Mouse (Mus musculus): ENCODE data around the gene Osgepl1. TPM values are rescaled to one million over a fixed set of nuclear protein-coding genes. Genes with fewer than 3 reads are reported as not detected.
"Not testable (repeated sequence)": the region's sequence is repeated elsewhere in the genome, so short reads cannot be mapped to it uniquely, and the experiment has no call there.

Osgepl1 gene
- polyA plus RNA-seq, 1 experiment from 2014 or later = 24.6 TPM

DNA sequence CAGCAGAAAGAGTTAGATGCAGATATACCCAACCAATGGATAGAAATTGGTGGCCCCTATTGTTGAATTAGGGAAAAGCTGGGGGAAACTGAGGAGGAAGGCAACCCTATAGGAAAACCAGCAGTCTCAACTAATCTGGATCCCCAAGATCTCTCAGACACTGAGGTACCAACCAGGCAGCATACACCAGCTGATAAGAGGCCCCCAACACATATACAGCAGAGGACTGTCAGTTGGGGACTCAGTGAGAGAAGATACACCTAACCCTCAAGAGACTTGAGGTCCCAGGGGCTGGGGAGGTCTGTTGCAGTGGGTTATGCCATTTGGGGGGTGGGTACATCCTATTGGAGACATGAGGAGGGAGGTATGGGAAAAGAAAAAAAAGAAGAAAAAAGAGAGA, 22.0 kb downstream of the Osgepl1 start:
- Histone ChIP-seq H3K9me3 (replicated peaks) (no peaks in the 10 kb centered on the region), H3K27me3 (ENCODE audit: low read depth, poor library complexity, severe bottlenecking) (no peaks in the 10 kb centered on the region), H3K4me3 (no peak overlapping the region), H3K4me1 (no peaks in the 10 kb centered on the region), H3K36me3 (peaks cover 4% of the 10 kb centered on the region), H3K27ac (no peak overlapping the region)
- no peak for DNase-seq (ENCODE audit: low spot score)

DNA sequence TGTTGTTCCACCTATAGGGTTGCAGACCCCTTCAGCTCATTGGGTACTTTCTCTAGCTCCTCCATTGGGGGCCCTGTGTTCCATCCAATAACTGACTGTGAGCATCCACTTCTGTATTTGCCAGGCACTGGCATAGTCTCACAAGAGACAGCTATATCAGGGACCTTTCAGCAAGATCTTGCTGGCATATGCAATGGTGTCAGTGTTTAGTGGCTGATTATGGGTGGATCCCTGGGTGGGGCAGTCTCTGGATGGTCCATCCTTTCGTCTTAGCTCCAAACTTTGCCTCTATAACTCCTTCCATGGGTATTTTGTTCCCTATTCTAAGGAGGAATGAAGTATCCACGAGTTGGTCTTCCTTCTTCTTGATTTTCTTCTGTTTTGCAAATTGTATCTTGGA, 24.0 kb downstream of the Osgepl1 start:
- not testable (repeated sequence) for H3K4me3 ChIP-seq; DNase-seq (ENCODE audit: low spot score); H3K9me3 ChIP-seq (replicated peaks); H3K27ac ChIP-seq; H3K27me3 ChIP-seq (ENCODE audit: low read depth, poor library complexity, severe bottlenecking); H3K4me1 ChIP-seq
- 68% methylated on average over 2 of the region's 2 CpGs for WGBS
- peaks cover 23% of the 10 kb centered on the region for H3K36me3 ChIP-seq

DNA sequence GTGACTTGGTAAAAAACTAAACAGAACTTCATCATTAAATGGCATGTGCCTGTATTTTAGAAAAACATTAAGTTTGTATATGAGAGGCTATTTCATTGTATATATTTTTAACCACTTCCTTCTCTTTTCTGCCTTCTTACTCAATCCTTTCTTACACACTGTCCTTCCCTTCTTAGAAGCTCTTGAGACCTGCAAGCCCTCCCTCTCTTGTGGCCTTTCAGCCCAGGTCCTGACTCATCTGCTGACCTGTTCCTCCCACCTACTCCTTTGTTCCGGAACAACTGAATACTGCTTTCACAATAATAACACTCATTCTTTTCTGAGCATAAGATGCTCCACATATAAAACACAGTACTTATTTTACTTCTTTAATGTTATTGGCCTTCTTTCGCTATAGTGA, 27.6 kb downstream of the Osgepl1 start:
- Histone ChIP-seq H3K27me3 (ENCODE audit: low read depth, poor library complexity, severe bottlenecking) (no peaks in the 10 kb centered on the region), H3K9me3 (replicated peaks) (0 out of 2 replicates have a peak, but pooled peaks cover 2% of the 10 kb centered on the region), H3K36me3 (peaks cover 60% of the 10 kb centered on the region), H3K27ac (no peak overlapping the region), H3K4me3 (no peak overlapping the region), H3K4me1 (no peaks in the 10 kb centered on the region)
- WGBS = 99% methylated on average over 2 of the region's 2 CpGs
- no peak for DNase-seq (ENCODE audit: low spot score)

DNA sequence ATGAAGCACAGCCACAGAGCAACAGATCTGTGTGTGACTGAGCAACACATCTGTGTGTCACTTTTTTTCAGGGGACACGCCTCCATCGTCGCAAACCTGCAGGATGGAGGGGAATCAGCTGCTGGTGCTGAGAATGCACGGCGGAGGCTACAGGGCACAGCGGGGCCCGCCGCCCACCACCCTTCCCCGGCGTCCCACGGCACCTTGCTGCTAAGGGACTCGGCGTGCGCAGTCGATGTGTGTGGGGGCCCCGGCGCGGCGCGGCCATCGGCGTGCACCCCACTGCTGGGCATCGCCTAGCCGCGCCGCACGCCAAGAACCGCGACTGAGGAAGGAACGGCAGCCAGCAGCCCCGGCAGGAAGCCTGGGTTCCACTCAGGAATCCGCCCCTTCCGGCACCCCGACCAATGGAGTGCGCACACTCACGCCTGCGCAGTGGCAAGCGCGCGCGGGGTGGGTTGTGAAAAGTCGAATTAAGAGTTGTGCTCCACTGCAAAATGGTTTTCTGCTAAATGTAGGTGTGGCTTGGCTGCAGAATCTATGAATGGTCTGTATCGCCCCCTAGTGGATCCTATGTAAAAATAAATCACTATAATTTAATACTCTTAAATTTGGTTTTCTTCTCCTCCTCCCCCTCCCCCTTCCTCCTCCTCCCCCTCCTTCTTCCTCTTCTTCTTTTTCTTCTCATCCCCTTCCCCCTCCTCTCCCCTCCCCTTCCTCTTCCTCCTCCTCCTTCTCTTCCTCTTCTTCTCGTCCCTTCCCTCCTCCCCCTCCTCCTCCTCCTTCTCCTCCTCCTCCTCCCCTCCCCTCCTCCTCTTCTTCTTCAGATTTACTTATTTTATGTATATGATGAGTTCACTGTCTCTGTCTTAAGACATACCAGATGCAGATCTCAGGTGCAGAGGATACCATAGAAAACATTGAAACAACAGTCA, 39.2 kb downstream of the Osgepl1 start, which contains the start of the genes Asdurf, Gm28551 and Asnsd1:
Asdurf (minus strand) TSS at position 293 of the 935 bp plus-strand sequence.
Gm28551 (minus strand) TSS at position 341 of the 935 bp plus-strand sequence.
Asnsd1 (minus strand) TSS at position 426 of the 935 bp plus-strand sequence.
- DNase-seq (ENCODE audit: low spot score) = peak; percentile 97
- H3K4me1 ChIP-seq = peaks cover 6% of the 10 kb centered on the region
- H3K27me3 ChIP-seq (ENCODE audit: low read depth, poor library complexity, severe bottlenecking) = no peaks in the 10 kb centered on the region
- H3K4me3 ChIP-seq = peak within 1 kb of the TSS; percentile 89
- no peaks in the 10 kb centered on the region for H3K9me3 ChIP-seq (replicated peaks)
- peak within 1 kb of the TSS; percentile 95 for H3K27ac ChIP-seq
- WGBS = under 1% methylated on average over 43 of the region's 44 CpGs
- H3K36me3 ChIP-seq = peaks cover 25% of the 10 kb centered on the region

DNA sequence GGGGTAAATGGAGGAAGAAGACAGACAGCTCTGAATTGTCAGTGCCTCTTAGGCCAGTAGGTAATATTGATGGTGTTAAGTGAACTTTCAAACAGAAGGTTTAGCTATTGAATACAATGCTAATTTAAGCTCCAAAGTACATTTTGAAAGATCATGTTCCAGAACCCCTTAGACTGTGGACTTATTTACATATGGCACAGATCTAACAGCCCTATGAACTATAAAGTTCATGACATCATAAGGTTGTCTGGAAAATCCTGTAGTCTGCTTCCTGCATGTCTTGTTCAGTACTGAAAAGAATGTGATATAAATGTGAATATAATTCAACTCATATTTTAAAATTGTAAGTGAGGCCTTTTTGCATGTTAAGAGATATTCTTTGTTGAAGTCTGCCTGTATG, 45.6 kb downstream of the Osgepl1 start:
- no peak overlapping the region for H3K27ac ChIP-seq
- no peak overlapping the region for H3K4me3 ChIP-seq
- DNase-seq (ENCODE audit: low spot score) = no peak
- no peaks in the 10 kb centered on the region for H3K36me3 ChIP-seq
- H3K27me3 ChIP-seq (ENCODE audit: low read depth, poor library complexity, severe bottlenecking) = no peaks in the 10 kb centered on the region
- H3K4me1 ChIP-seq = no peaks in the 10 kb centered on the region
- H3K9me3 ChIP-seq (replicated peaks) = no peaks in the 10 kb centered on the region

Other genes starting within 250 kb of the Osgepl1 start
- not detected in 2 replicates for gene 1700019A02Rik, start 126.0 kb upstream of the Osgepl1 start, polyA plus RNA-seq (2016; fragmentation: Nextera tagmentation; extraction: Ambion mirVana)
- 25.8 and 30.3 TPM in 2 replicates for gene Pms1, start 16.6 kb upstream of the Osgepl1 start, polyA plus RNA-seq (2016; fragmentation: Nextera tagmentation; extraction: Ambion mirVana)
- gene Ormdl1, start 16.5 kb upstream of the Osgepl1 start, polyA plus RNA-seq (2016; fragmentation: Nextera tagmentation; extraction: Ambion mirVana) = 64.2 and 66.8 TPM in 2 replicates
- gene Gm28778, start 16.5 kb upstream of the Osgepl1 start, polyA plus RNA-seq (2016; fragmentation: Nextera tagmentation; extraction: Ambion mirVana) = not detected in 2 replicates
- gene Asdurf, start 39.0 kb downstream of the Osgepl1 start, polyA plus RNA-seq (2016; fragmentation: Nextera tagmentation; extraction: Ambion mirVana) = not detected in 2 replicates
- gene Gm28551, start 39.0 kb downstream of the Osgepl1 start, polyA plus RNA-seq (2016; fragmentation: Nextera tagmentation; extraction: Ambion mirVana) = 0.99 and 1.0 TPM in 2 replicates
- gene Asnsd1, start 39.1 kb downstream of the Osgepl1 start, polyA plus RNA-seq (2016; fragmentation: Nextera tagmentation; extraction: Ambion mirVana) = 83.2 and 86.8 TPM in 2 replicates

Measured in limb, embryonic 10.5 days (tissue).